Mouse (Mus musculus): ENCODE measurements around the gene Nudt4. TPM values are rescaled to one million over a fixed set of nuclear protein-coding genes. Genes with fewer than 3 reads are reported as not detected.

Gene Nudt4
- total and polyA plus RNA-seq, 2 experiments from 2014 or later, result 74.5 to 81.3 TPM

DNA sequence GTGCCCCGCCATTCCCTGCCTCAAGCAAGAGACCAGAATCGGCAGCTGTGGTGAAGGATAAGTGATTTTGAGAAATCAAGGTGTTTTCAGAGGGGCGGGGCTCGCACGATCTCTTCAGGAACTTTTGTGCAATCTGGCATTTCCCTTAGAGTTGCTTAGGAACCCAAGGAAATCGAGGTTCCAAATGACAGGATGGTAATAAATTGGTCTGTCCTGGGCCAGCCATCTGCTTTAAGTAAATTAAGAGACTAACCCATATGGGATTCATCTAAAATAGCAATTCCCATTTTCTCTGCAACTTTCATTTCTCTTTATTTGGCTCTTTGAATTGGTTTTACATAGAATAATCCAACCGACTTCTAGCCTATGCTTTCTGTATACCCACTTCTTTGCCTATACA lies 35.8 kb upstream of the Nudt4 start:
- no peaks in the 10 kb centered on the region for H3K27me3 ChIP-seq (ENCODE audit: control insufficient read depth, insufficient read depth, low read length)
- no peak for DNase-seq (ENCODE audit: low spot score)
- 89% methylated on average over 7 of the region's 7 CpGs for WGBS
- H3K27ac ChIP-seq (ENCODE audit: low read depth), result no peak overlapping the region
- H3K9me3 ChIP-seq (replicated peaks; ENCODE audit: control insufficient read depth, low read length), result no peaks in the 10 kb centered on the region
- H3K4me2 ChIP-seq (ENCODE audit: low read depth, low read length), result no peak overlapping the region
- no peaks in the 10 kb centered on the region for H3K4me1 ChIP-seq (ENCODE audit: control insufficient read depth, insufficient read depth)
- no peak for TF ChIP-seq CTCF (IDR thresholded peaks at IDR 0.05; ENCODE audit: low read depth)
- no peak for TF ChIP-seq EP300 (IDR thresholded peaks at IDR 0.05; ENCODE audit: low read depth)
- H3K4me3 ChIP-seq (ENCODE audit: low read depth, low read length), result no peak overlapping the region
- ATAC-seq (ENCODE audit: insufficient read depth, low read depth), result no peak
- H3K36me3 ChIP-seq (replicated peaks; ENCODE audit: control insufficient read depth, insufficient read depth, low read length), result no peaks in the 10 kb centered on the region
- H3K9ac ChIP-seq (replicated peaks; ENCODE audit: low read depth, low read length), result no peak overlapping the region

DNA sequence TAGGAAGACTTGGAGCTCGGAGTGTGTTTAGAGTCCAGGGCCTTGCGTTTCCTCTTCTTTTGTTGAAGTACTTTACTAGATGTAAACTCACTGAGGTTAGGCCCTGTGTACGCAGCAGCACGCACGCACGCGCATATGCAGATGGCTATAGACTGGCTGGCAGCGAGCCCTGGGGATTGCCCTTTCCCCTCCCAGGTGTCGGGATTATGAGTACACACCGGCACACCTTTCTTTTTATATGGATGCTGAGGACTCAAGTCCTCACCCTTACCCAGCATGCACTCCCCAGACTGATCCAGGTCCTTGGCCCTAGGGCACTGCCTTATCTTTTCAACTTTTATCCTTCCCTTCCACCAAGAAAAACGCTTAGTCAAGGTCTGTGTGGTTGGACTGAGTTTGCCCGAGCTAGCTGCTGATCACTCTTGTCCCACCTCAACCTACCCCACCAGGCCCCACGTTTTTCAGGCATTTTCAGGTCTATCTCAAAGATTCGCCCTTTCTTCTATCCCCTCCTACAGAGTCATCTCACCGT lies 34.2 kb upstream of the Nudt4 start:
- Histone ChIP-seq H3K9me3 (replicated peaks; ENCODE audit: control insufficient read depth, low read length) (no peaks in the 10 kb centered on the region), H3K4me3 (ENCODE audit: low read depth, low read length) (no peak overlapping the region), H3K27me3 (ENCODE audit: control insufficient read depth, insufficient read depth, low read length) (no peaks in the 10 kb centered on the region), H3K4me2 (ENCODE audit: low read depth, low read length) (no peak overlapping the region), H3K9ac (replicated peaks; ENCODE audit: low read depth, low read length) (no peak overlapping the region), H3K36me3 (replicated peaks; ENCODE audit: control insufficient read depth, insufficient read depth, low read length) (no peaks in the 10 kb centered on the region), H3K4me1 (ENCODE audit: control insufficient read depth, insufficient read depth) (no peaks in the 10 kb centered on the region), H3K27ac (ENCODE audit: low read depth) (no peak overlapping the region)
- ATAC-seq (ENCODE audit: insufficient read depth, low read depth) (no peak), DNase-seq (ENCODE audit: low spot score) (no peak)
- no peak for TF ChIP-seq EP300 (IDR thresholded peaks at IDR 0.05; ENCODE audit: low read depth)
- no peak for TF ChIP-seq CTCF (IDR thresholded peaks at IDR 0.05; ENCODE audit: low read depth)
- 86% methylated on average over 15 of the region's 15 CpGs for WGBS

DNA sequence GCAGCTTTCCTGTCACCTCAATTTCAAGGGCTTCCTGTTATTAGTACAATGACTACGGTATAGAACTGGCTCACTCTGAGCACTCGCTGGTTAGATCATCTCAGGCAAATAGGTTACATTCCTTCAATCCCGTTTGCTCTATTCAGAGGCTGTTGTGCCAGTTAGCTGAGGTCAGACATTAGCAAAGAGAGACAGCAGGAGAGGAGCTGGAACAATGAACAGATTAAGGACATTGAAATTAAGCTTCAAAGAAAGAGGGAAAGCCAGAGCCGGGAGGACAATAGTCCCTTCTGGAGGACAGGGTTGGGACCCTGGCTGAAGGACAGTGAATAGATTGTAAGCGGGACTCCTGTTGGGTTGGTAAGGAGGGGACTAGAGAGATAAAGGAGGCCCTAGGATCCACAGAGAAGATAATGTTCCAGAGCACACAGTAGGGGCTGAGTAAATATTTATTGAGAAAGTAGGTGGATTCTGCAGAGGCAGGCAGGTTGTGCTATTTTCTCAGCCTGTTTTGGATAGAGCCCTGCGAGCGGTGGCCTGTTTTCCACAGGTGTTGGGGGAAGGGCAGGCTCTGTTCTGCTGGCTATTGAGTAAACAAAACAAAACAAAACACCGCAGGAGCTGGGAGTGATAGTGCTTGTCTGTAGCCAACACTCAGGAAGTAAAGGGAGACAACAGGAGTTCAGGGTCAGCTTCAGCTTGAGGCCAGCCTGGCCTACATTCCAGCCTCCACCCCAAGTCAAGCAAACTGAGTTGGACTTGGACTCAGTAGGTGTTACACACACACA lies 32.1 kb upstream of the Nudt4 start:
- no peak overlapping the region for H3K9ac ChIP-seq (replicated peaks; ENCODE audit: low read depth, low read length)
- ATAC-seq (ENCODE audit: insufficient read depth, low read depth), result no peak

DNA sequence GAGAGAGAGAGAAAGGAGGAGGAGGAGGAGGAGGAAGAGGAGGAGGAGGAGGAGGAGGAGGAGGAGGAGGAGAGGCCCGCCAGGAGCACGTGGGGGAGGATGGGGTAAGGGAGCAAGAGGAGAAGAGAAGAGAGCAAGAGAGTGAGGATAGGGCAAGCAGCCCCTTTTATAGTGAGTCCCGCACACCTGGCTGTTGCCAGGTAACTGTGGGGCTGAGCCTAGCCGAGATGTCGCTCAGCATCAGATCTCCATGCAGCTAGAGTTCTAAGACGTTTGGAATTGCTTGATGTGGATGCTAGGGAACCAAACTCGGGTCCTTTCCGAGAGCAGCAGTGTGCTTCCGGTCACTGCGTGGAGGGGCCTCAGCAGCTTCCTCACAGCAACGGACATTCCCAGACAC lies 30.5 kb upstream of the Nudt4 start:
- H3K9me3 ChIP-seq (replicated peaks; ENCODE audit: control insufficient read depth, low read length), result 0 out of 2 replicates have a peak, but pooled peaks cover 3% of the 10 kb centered on the region
- no peak for DNase-seq (ENCODE audit: low spot score)

More for the DNA sequence above, 32.1 kb upstream of the Nudt4 start:
- no peak overlapping the region for H3K27ac ChIP-seq (ENCODE audit: low read depth)
- H3K27me3 ChIP-seq (ENCODE audit: control insufficient read depth, insufficient read depth, low read length), result no peaks in the 10 kb centered on the region
- no peaks in the 10 kb centered on the region for H3K4me1 ChIP-seq (ENCODE audit: control insufficient read depth, insufficient read depth)
- H3K4me3 ChIP-seq (ENCODE audit: low read depth, low read length), result no peak overlapping the region
- TF ChIP-seq EP300 (IDR thresholded peaks at IDR 0.05; ENCODE audit: low read depth), result no peak
- TF ChIP-seq CTCF (IDR thresholded peaks at IDR 0.05; ENCODE audit: low read depth), result no peak
- H3K4me2 ChIP-seq (ENCODE audit: low read depth, low read length), result no peak overlapping the region
- H3K9me3 ChIP-seq (replicated peaks; ENCODE audit: control insufficient read depth, low read length), result no peaks in the 10 kb centered on the region
- no peaks in the 10 kb centered on the region for H3K36me3 ChIP-seq (replicated peaks; ENCODE audit: control insufficient read depth, insufficient read depth, low read length)
- no peak for DNase-seq (ENCODE audit: low spot score)
- 39% methylated on average over 8 of the region's 8 CpGs for WGBS

DNA sequence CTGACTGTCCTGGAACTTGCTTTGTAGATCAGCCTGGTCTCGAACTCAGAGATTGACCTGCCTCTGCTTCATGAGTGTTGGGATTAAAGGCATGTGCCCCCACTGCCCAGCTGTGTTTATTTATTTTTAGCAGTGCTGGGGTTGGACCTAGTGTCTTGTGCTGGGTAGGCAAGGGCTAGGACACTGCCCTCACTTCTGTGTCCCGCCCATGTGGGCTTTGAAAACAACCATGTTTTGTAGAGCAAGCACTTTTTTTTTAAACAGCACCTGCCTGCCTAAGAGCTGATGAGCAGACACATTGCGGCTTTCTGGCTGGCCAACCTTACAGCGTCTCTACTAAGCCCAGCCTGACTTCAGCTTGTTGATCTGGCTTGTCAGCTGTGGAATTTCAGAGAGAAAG lies 27.3 kb upstream of the Nudt4 start:
- Histone ChIP-seq H3K9ac (replicated peaks; ENCODE audit: low read depth, low read length) (no peak overlapping the region), H3K4me1 (ENCODE audit: control insufficient read depth, insufficient read depth) (no peaks in the 10 kb centered on the region), H3K27ac (ENCODE audit: low read depth) (no peak overlapping the region), H3K36me3 (replicated peaks; ENCODE audit: control insufficient read depth, insufficient read depth, low read length) (no peaks in the 10 kb centered on the region), H3K27me3 (ENCODE audit: control insufficient read depth, insufficient read depth, low read length) (no peaks in the 10 kb centered on the region), H3K4me2 (ENCODE audit: low read depth, low read length) (no peak overlapping the region), H3K4me3 (ENCODE audit: low read depth, low read length) (no peak overlapping the region), H3K9me3 (replicated peaks; ENCODE audit: control insufficient read depth, low read length) (0 out of 2 replicates have a peak, but pooled peaks cover 7% of the 10 kb centered on the region)
- no peak for ATAC-seq (ENCODE audit: insufficient read depth, low read depth)
- TF ChIP-seq CTCF (IDR thresholded peaks at IDR 0.05; ENCODE audit: low read depth) (no peak), EP300 (IDR thresholded peaks at IDR 0.05; ENCODE audit: low read depth) (no peak)
- DNase-seq (ENCODE audit: low spot score), result no peak
- 81% methylated on average over 4 of the region's 4 CpGs for WGBS

More for the DNA sequence above, 30.5 kb upstream of the Nudt4 start:
- no peak for ATAC-seq (ENCODE audit: insufficient read depth, low read depth)
- no peak for TF ChIP-seq CTCF (IDR thresholded peaks at IDR 0.05; ENCODE audit: low read depth)
- no peak for TF ChIP-seq EP300 (IDR thresholded peaks at IDR 0.05; ENCODE audit: low read depth)
- Histone ChIP-seq H3K27me3 (ENCODE audit: control insufficient read depth, insufficient read depth, low read length) (no peaks in the 10 kb centered on the region), H3K4me3 (ENCODE audit: low read depth, low read length) (no peak overlapping the region), H3K4me2 (ENCODE audit: low read depth, low read length) (no peak overlapping the region), H3K9ac (replicated peaks; ENCODE audit: low read depth, low read length) (no peak overlapping the region), H3K4me1 (ENCODE audit: control insufficient read depth, insufficient read depth) (no peaks in the 10 kb centered on the region), H3K36me3 (replicated peaks; ENCODE audit: control insufficient read depth, insufficient read depth, low read length) (no peaks in the 10 kb centered on the region), H3K27ac (ENCODE audit: low read depth) (no peak overlapping the region)
- 57% methylated on average over 11 of the region's 11 CpGs for WGBS

All from heart, postnatal 0 days (tissue).